Mouse (Mus musculus): ENCODE results near the gene Tmprss9. TPM values are rescaled to one million over a fixed set of nuclear protein-coding genes. Genes with fewer than 3 reads are reported as not detected.
A peak's percentile ranks its signal among the peaks of the same experiment; 100 is the strongest.

Gene Tmprss9
- polyA plus RNA-seq, 1 experiment = 1.3 TPM

DNA sequence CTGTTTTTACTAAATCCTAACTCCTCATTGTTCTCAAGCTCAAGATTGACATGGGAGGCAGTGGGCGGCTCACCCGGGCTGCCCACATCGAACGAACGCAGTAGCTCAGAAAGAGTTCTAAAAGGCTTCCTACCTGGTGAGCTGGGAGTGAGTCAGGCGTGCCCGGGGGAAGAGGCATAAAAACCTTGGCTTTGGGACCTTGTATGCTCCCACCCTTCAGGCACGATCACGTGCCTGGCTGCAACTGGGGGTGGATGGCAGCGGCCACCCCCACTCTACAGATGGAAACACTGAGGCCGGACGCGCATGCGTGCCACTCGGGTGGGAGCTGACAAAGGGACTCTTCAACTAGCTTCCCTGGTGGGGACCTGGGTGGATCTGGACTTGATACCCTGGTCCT lies 29.3 kb upstream of the Tmprss9 start:
- 79% methylated on average over 15 of the region's 15 CpGs for WGBS
- Histone ChIP-seq H3K27ac (ENCODE audit: insufficient read depth, low read depth, low read length) (no peak overlapping the region), H3K27me3 (ENCODE audit: control insufficient read depth, insufficient read depth, low read length) (peaks cover 21% of the 10 kb centered on the region), H3K36me3 (ENCODE audit: control insufficient read depth, insufficient read depth, low read length) (no peaks in the 10 kb centered on the region), H3K4me3 (ENCODE audit: low read depth, low read length) (no peak overlapping the region), H3K4me1 (ENCODE audit: control insufficient read depth, insufficient read depth, insufficient read length, low read length) (peaks cover 4% of the 10 kb centered on the region)
- TF ChIP-seq POLR2A (IDR thresholded peaks at IDR 0.05; ENCODE audit: low read depth, low read length) (no peak), CTCF (IDR thresholded peaks at IDR 0.05; ENCODE audit: extremely low read depth, insufficient read length, insufficient replicate concordance, low read depth, low read length) (no peak)

DNA sequence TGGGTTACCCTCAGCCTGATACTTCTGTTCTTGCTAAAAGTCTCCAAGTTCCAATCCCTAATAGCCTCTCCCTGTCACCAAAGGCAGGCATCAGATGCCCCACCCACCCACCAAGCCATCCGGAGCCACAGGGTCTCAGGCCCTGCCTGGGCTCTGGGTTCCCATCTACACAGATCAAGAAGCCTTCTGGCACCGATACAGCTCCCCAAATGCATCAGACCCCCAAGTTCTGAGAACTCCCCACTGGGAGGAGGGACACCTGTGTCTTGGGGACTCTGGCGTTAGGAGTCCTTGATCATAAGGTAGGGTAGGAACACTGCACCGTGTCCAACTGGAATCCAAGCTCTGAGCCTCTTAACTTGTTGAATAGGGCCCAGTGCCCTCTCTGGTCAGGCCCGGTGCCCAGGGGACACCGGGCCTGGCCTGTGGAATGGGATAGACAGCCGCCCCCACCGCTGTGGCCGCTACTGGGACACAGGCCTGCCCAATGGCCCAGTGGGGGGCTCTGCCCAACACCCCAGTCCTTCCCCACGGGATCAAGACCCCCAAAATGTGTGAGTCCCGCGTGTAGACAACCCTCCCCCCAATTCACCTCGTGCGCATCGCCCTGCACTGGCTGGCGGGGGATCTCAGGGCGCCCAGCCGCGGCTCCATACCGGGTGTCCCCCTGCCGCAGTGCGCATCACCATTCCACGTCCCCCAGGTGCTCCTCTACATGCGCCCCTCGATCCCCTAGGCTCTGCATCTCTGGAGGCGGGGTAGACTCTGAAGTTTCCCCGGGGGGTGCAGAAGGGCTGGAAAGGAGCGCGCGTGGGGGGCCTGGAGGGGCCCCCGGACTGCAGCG lies 28.3 kb upstream of the Tmprss9 start:
- Histone ChIP-seq H3K27ac (ENCODE audit: insufficient read depth, low read depth, low read length) (no peak overlapping the region), H3K4me1 (ENCODE audit: control insufficient read depth, insufficient read depth, insufficient read length, low read length) (peaks cover 4% of the 10 kb centered on the region), H3K36me3 (ENCODE audit: control insufficient read depth, insufficient read depth, low read length) (no peaks in the 10 kb centered on the region), H3K4me3 (ENCODE audit: low read depth, low read length) (peak overlapping the region; percentile 39), H3K27me3 (ENCODE audit: control insufficient read depth, insufficient read depth, low read length) (peaks cover 21% of the 10 kb centered on the region)
- TF ChIP-seq POLR2A (IDR thresholded peaks at IDR 0.05; ENCODE audit: low read depth, low read length) (no peak), CTCF (IDR thresholded peaks at IDR 0.05; ENCODE audit: extremely low read depth, insufficient read length, insufficient replicate concordance, low read depth, low read length) (no peak)
- WGBS = 17% methylated on average over 32 of the region's 32 CpGs

DNA sequence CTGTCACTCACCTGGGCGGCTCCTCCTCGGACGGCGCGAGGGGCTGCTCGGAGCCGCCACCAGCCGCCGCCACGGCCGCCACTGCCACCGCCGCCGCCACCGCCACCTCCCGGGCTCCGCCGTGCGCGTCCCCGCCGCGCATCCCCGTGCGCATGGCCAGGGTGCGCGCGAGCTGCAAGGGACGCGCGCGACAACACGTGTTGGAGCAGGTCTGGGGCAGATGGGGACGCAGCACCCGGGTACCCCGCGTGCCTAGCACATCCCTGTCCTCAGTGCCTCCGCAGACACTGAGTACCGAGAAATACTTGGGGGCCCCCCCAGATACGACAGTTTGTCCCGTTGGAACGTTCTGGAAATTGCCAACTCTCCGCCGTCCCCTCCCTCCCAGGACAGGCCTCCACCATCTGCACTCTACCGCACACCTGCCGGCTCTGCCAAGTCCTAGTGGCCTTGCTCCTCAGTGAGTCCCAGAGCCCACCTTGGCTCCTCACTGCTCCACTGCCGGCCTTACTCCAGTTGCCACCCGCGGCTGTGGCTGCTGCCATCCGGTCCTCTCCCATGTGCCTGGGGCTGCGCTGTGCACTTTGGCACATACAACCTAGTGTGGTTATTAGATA lies 27.6 kb upstream of the Tmprss9 start, which contains the start of gene Lingo3:
Lingo3 (minus strand) TSS at position 109 of the 617 bp plus-strand sequence.
- TF ChIP-seq CTCF (IDR thresholded peaks at IDR 0.05; ENCODE audit: extremely low read depth, insufficient read length, insufficient replicate concordance, low read depth, low read length) (no peak), POLR2A (IDR thresholded peaks at IDR 0.05; ENCODE audit: low read depth, low read length) (no peak)
- Histone ChIP-seq H3K36me3 (ENCODE audit: control insufficient read depth, insufficient read depth, low read length) (no peaks in the 10 kb centered on the region), H3K27ac (ENCODE audit: insufficient read depth, low read depth, low read length) (no peak within 1 kb of the TSS), H3K4me1 (ENCODE audit: control insufficient read depth, insufficient read depth, insufficient read length, low read length) (peaks cover 4% of the 10 kb centered on the region), H3K27me3 (ENCODE audit: control insufficient read depth, insufficient read depth, low read length) (peaks cover 21% of the 10 kb centered on the region), H3K4me3 (ENCODE audit: low read depth, low read length) (peak within 1 kb of the TSS; percentile 39)
- WGBS = 3% methylated on average over 47 of the region's 51 CpGs

DNA sequence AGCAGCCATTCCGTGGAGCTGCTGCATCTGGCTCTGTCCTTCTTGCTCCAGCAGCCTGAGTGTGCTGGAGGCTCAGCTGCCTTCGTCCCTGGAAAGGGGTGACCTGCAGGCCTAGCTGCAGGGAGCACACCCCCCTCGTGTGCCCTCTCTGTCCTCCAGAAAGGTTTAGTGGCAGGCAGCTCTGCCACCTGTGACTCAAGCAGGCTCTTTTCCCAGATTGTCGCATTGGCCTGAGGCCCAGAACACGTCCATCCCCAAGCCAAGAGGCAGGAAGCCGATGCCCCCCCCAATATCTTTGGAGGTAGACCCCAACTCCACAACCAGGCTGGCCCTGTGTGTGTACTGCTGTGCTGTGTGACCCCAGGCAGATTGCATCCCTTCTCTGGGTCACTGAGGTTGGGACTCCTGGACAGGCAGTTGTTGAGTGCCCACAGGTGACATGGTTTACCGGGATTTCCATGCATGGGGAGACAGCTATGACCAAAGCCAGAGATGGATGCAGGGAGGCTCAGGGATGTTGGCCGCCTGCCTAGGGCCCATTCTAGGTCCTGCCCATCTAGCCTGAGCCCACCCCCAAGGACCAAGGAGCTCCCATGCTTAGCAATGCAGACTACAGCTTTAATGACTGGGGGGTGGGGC lies 26.5 kb upstream of the Tmprss9 start:
- no peak overlapping the region for H3K4me3 ChIP-seq (ENCODE audit: low read depth, low read length)
- H3K4me1 ChIP-seq (ENCODE audit: control insufficient read depth, insufficient read depth, insufficient read length, low read length) = peaks cover 4% of the 10 kb centered on the region
- H3K27ac ChIP-seq (ENCODE audit: insufficient read depth, low read depth, low read length) = no peak overlapping the region
- peaks cover 21% of the 10 kb centered on the region for H3K27me3 ChIP-seq (ENCODE audit: control insufficient read depth, insufficient read depth, low read length)
- 73% methylated on average over 8 of the region's 8 CpGs for WGBS
- TF ChIP-seq POLR2A (IDR thresholded peaks at IDR 0.05; ENCODE audit: low read depth, low read length) (no peak), CTCF (IDR thresholded peaks at IDR 0.05; ENCODE audit: extremely low read depth, insufficient read length, insufficient replicate concordance, low read depth, low read length) (no peak)
- H3K36me3 ChIP-seq (ENCODE audit: control insufficient read depth, insufficient read depth, low read length) = no peaks in the 10 kb centered on the region

DNA sequence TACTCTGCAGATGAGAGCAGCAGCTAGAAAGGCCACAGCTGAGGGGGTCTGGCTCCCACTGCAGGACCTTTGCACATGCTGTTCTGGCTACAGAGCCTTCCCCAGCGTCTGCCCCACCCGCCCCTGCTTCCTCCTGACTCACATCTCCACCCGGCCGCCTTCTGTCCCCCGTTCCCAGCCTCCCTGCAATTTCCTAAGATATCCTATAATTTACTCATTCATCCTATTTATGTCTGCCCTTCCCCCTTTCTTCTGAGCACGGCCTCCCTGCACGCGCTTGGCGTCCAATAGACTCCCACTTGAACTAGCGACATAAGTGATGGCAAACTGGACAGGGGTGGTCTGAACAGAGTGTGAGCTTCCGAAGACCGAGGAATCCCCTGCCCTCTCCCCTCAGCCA lies 25.9 kb upstream of the Tmprss9 start:
- TF ChIP-seq POLR2A (IDR thresholded peaks at IDR 0.05; ENCODE audit: low read depth, low read length) = no peak
- TF ChIP-seq CTCF (IDR thresholded peaks at IDR 0.05; ENCODE audit: extremely low read depth, insufficient read length, insufficient replicate concordance, low read depth, low read length) = no peak
- H3K27me3 ChIP-seq (ENCODE audit: control insufficient read depth, insufficient read depth, low read length) = peaks cover 21% of the 10 kb centered on the region
- 68% methylated on average over 12 of the region's 12 CpGs for WGBS

DNA sequence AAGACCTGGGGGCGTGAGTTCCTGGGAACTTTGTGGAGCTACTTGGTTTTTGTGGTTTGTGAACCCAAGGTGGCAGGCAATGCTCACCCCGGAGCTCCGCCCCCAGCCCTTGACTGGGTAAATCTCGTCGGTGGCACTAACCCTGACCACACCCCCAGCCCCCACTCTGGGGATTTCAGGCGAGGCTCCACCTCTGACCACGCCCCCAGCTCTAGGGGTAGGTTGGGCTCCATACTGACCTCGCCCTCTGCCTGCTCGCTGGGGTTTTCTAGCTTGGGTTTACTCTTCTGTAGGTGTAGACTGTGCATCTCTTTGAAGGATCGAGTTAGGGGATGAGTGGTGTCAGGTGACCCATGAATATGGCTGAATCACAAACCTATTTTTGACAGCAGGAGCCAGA lies 23.1 kb upstream of the Tmprss9 start:
- Histone ChIP-seq H3K4me3 (ENCODE audit: low read depth, low read length) (no peak overlapping the region), H3K27ac (ENCODE audit: insufficient read depth, low read depth, low read length) (no peak overlapping the region), H3K27me3 (ENCODE audit: control insufficient read depth, insufficient read depth, low read length) (peaks cover 11% of the 10 kb centered on the region), H3K36me3 (ENCODE audit: control insufficient read depth, insufficient read depth, low read length) (peaks cover 12% of the 10 kb centered on the region), H3K4me1 (ENCODE audit: control insufficient read depth, insufficient read depth, insufficient read length, low read length) (peaks cover 4% of the 10 kb centered on the region)
- WGBS = 8% methylated on average over 10 of the region's 10 CpGs
- TF ChIP-seq POLR2A (IDR thresholded peaks at IDR 0.05; ENCODE audit: low read depth, low read length) (no peak), CTCF (IDR thresholded peaks at IDR 0.05; ENCODE audit: extremely low read depth, insufficient read length, insufficient replicate concordance, low read depth, low read length) (no peak)

More for the DNA sequence above, 25.9 kb upstream of the Tmprss9 start:
- peaks cover 4% of the 10 kb centered on the region for H3K4me1 ChIP-seq (ENCODE audit: control insufficient read depth, insufficient read depth, insufficient read length, low read length)
- H3K36me3 ChIP-seq (ENCODE audit: control insufficient read depth, insufficient read depth, low read length) = no peaks in the 10 kb centered on the region
- no peak overlapping the region for H3K4me3 ChIP-seq (ENCODE audit: low read depth, low read length)
- no peak overlapping the region for H3K27ac ChIP-seq (ENCODE audit: insufficient read depth, low read depth, low read length)
